Mouse (Mus musculus) liver, embryonic 15.5 days (tissue): ENCODE results near the gene Inpp4b. TPM values are rescaled to one million over a fixed set of nuclear protein-coding genes. Genes with fewer than 3 reads are reported as not detected.

Source experiments
- ATAC-seq: fragments of 200-750 bp; cut with Nextera tagmentation; 2 replicates; pipeline ENCODE4 v1.8.0; 2017; ENCODE audit warnings: moderate number of reproducible peaks, mild to moderate bottlenecking, moderate library complexity; ENCODE audit not compliant: insufficient read depth
- H3K27ac ChIP-seq: fragments of 300-500 bp; sonication (generic); replicated peaks from 2 replicates; pipeline ENCODE4 v1.5.1; 2015; ENCODE audit warnings: mild to moderate bottlenecking, inconsistent platforms
- H3K27me3 ChIP-seq: fragments of 300-500 bp; sonication (generic); 2 replicates; pipeline ENCODE4 v1.6.1; 2015; ENCODE audit warnings: mild to moderate bottlenecking, inconsistent platforms
- H3K36me3 ChIP-seq: fragments of 300-500 bp; sonication (generic); replicated peaks from 2 replicates; pipeline ENCODE4 v1.6.1; 2015; ENCODE audit warnings: moderate library complexity, mild to moderate bottlenecking, inconsistent platforms
- H3K4me1 ChIP-seq: fragments of 300-500 bp; sonication (generic); replicated peaks from 2 replicates; pipeline ENCODE4 v1.6.1; 2015; ENCODE audit warnings: inconsistent platforms
- H3K4me2 ChIP-seq: fragments of 300-500 bp; sonication (generic); 2 replicates; pipeline ENCODE4 v1.6.1; 2015; ENCODE audit warnings: moderate library complexity, mild to moderate bottlenecking, inconsistent platforms
- H3K4me3 ChIP-seq: fragments of 300-500 bp; sonication (generic); replicated peaks from 2 replicates; pipeline ENCODE4 v1.5.1; 2015; ENCODE audit warnings: mild to moderate bottlenecking, inconsistent platforms
- H3K9ac ChIP-seq: fragments of 300-500 bp; sonication (generic); 2 replicates; pipeline ENCODE4 v1.6.1; 2015; ENCODE audit warnings: moderate library complexity, mild to moderate bottlenecking, inconsistent platforms
- H3K9me3 ChIP-seq: fragments of 300-500 bp; sonication (generic); replicated peaks from 2 replicates; pipeline ENCODE4 v1.6.1; 2016; ENCODE audit warnings: inconsistent platforms
- WGBS: fragments of 180-500 bp; shearing (Covaris S2); methylation state at CpG from one replicate; pipeline ENCODE4 v1.1.7; 2015; ENCODE audit warnings: mixed read lengths; ENCODE audit not compliant: insufficient replicate concordance; 5-methylcytosine and 5-hydroxymethylcytosine counted together
- polyA plus RNA-seq: library from polyadenylated mRNA; unstranded; fragments of >200 nt; fragmentation: Nextera tagmentation; extraction: Ambion mirVana; gene quantifications from 2 replicates; pipeline ENCODE4 v1.2.1, GENCODE M21; 2015

Inpp4b gene
- polyA plus RNA-seq, 1 experiment from 2014 or later, result 1.5 TPM

DNA sequence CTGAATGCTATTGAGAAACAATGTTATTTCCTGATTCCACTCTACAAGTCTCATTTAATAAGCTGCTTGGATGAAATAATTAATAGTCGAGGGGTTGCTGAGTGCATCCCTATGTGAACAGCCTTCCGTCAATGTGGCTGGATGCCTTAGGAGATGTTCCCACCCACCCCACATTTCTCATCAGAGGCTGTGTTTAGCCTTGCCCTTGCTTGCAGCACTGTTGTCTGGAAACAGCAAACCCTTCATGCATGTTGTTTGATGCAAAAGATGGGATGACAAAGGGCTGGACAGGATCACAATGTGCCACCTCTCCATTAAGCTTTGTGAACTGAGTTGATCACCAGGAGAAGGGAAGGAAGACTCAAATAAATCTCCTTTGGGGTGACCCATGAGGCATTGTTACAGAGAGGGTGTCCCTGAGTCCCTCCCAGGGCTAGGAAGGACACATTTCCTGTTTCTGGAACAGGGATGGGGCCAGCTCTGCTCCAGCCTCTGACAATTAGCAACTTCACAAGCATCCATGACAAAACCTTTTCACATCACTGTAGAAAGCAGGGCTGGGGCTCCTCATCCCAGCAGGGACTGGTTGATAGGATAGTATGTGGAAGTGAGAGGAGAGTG lies 239.6 kb downstream of the Inpp4b start:
- ATAC-seq, result no peak

GRCm38 (mm10) chr8:81582906-81583305 lies 240.6 kb downstream of the Inpp4b start:
- WGBS, result 57% methylated on average over 1 of the region's 1 CpGs
- Histone ChIP-seq H3K4me2 (no peak overlapping the region), H3K4me3 (no peak overlapping the region), H3K36me3 (no peaks in the 10 kb centered on the region), H3K27me3 (no peaks in the 10 kb centered on the region), H3K9me3 (no peaks in the 10 kb centered on the region), H3K27ac (no peak overlapping the region), H3K9ac (no peak overlapping the region), H3K4me1 (no peaks in the 10 kb centered on the region)
- ATAC-seq, result no peak

More for the DNA sequence above, 239.6 kb downstream of the Inpp4b start:
- H3K4me1 ChIP-seq, result no peaks in the 10 kb centered on the region
- H3K9me3 ChIP-seq, result no peaks in the 10 kb centered on the region
- H3K36me3 ChIP-seq, result no peaks in the 10 kb centered on the region
- H3K27me3 ChIP-seq, result no peaks in the 10 kb centered on the region
- no peak overlapping the region for H3K27ac ChIP-seq
- H3K4me3 ChIP-seq, result no peak overlapping the region
- H3K9ac ChIP-seq, result no peak overlapping the region
- 47% methylated on average over 2 of the region's 2 CpGs for WGBS
- no peak overlapping the region for H3K4me2 ChIP-seq

DNA sequence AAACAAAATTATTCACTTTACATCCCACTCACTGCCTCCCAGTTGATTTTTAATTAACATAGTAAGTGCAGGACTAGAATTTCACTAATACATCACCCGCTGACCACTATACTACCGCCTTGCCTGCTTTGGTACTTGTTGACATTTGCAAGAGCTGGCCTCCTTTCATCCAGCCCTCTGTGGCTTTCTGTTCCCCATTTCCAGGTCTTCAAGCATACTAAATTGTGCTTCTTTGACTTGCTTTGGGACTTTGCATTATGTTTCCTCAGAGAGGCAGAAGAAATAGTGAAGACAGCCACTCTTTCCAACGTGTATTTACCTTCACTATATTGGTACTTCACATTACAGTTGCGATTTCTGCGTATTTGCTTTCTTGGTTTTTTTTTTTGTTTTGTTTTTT lies 244.4 kb downstream of the Inpp4b start:
- Histone ChIP-seq H3K27me3 (no peaks in the 10 kb centered on the region), H3K9ac (no peak overlapping the region), H3K36me3 (no peaks in the 10 kb centered on the region), H3K4me1 (no peaks in the 10 kb centered on the region), H3K4me2 (no peak overlapping the region), H3K27ac (no peak overlapping the region), H3K9me3 (no peaks in the 10 kb centered on the region), H3K4me3 (no peak overlapping the region)
- no peak for ATAC-seq
- 75% methylated on average over 5 of the region's 5 CpGs for WGBS

DNA sequence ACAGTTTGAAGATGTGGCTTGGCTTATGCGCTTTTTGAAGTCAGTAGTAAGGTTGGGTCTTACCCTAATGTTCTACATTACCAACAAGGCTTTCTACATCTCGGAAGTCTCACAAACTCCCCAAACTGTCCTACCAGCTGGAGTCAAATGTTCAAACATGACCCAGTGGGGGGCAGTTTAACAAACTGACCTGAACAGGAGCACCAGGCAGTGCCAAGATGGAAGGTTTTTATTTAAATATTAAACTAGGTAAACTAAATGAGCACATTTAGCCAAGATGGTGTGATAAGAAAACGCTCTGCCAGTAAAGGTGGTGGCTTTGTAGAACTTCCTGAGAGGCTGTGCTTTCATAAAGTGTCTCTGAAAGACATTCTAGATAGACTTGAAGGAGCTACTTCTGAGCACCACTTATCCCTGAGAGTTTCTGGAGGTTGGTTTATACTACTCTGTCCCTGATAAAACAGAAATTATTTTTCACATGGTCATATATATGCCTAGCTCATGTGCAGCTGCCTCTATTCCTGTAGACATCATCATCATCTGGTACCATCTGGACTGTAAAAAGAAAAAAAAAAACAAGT lies 251.9 kb downstream of the Inpp4b start:
- ATAC-seq, result no peak
- WGBS, result 43% methylated on average over 3 of the region's 3 CpGs

GRCm38 (mm10) chr8:81599209-81599608 lies 256.9 kb downstream of the Inpp4b start:
- no peaks in the 10 kb centered on the region for H3K9me3 ChIP-seq
- no peak overlapping the region for H3K4me3 ChIP-seq
- no peak overlapping the region for H3K4me2 ChIP-seq
- H3K9ac ChIP-seq, result no peak overlapping the region
- H3K36me3 ChIP-seq, result no peaks in the 10 kb centered on the region
- no peak overlapping the region for H3K27ac ChIP-seq
- H3K4me1 ChIP-seq, result no peaks in the 10 kb centered on the region
- ATAC-seq, result no peak
- 66% methylated on average over 4 of the region's 4 CpGs for WGBS
- H3K27me3 ChIP-seq, result no peaks in the 10 kb centered on the region

More for the DNA sequence above, 251.9 kb downstream of the Inpp4b start:
- H3K36me3 ChIP-seq, result no peaks in the 10 kb centered on the region
- no peak overlapping the region for H3K4me2 ChIP-seq
- no peaks in the 10 kb centered on the region for H3K4me1 ChIP-seq
- no peaks in the 10 kb centered on the region for H3K27me3 ChIP-seq
- H3K9ac ChIP-seq, result no peak overlapping the region
- no peak overlapping the region for H3K27ac ChIP-seq
- no peak overlapping the region for H3K4me3 ChIP-seq
- H3K9me3 ChIP-seq, result no peaks in the 10 kb centered on the region

DNA sequence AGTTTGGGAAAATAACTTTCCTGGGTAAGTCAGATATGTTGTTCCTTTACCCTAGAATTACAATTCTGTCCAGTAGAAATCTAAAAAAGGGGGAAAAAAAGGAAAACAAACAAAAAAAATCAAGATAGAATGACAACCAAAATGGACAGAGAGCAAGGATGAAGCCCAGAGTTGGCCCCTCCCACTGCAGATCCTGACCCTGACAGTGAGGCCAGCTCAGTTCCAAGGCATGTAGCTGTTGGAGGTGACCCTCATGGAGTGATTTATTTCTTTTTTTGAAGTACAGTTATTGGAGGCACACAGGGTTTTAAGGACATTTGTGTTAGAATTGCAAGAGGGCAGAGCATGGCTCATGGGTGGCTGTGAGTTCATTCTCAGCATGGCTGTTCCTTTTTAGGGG lies 258.8 kb downstream of the Inpp4b start:
- no peaks in the 10 kb centered on the region for H3K36me3 ChIP-seq
- no peaks in the 10 kb centered on the region for H3K4me1 ChIP-seq
- H3K9me3 ChIP-seq, result no peaks in the 10 kb centered on the region
- no peak for ATAC-seq
- H3K27me3 ChIP-seq, result no peaks in the 10 kb centered on the region
- H3K4me3 ChIP-seq, result no peak overlapping the region
- no peak overlapping the region for H3K9ac ChIP-seq
- no peak overlapping the region for H3K4me2 ChIP-seq
- H3K27ac ChIP-seq, result no peak overlapping the region

GRCm38 (mm10) chr8:81608082-81608481 lies 265.7 kb downstream of the Inpp4b start:
- H3K4me1 ChIP-seq, result no peaks in the 10 kb centered on the region
- H3K36me3 ChIP-seq, result no peaks in the 10 kb centered on the region
- H3K9me3 ChIP-seq, result no peaks in the 10 kb centered on the region
- ATAC-seq, result no peak
- H3K4me3 ChIP-seq, result no peak overlapping the region
- no peaks in the 10 kb centered on the region for H3K27me3 ChIP-seq
- H3K27ac ChIP-seq, result no peak overlapping the region
- WGBS, result 52% methylated on average over 1 of the region's 1 CpGs
- H3K4me2 ChIP-seq, result no peak overlapping the region
- no peak overlapping the region for H3K9ac ChIP-seq

DNA sequence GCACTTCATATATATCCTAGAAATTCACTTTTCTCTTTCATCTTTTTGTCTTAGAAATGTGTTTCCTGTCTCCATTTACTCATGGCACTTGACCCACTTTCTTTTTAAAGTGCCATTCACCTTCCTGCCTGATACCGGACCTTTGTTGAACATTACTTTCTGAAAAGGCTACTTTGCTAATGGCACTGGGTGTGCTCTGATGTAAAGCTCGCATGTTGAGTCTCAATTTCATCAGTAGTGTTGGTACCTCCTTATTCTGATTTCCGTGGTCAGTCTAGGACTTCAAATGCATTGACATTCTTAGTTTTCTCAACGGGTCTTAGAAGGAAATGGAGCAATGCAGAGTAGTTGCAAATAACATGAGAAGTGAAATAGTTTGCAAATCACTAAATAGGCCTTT lies 266.7 kb downstream of the Inpp4b start:
- no peaks in the 10 kb centered on the region for H3K27me3 ChIP-seq
- no peaks in the 10 kb centered on the region for H3K4me1 ChIP-seq
- no peaks in the 10 kb centered on the region for H3K9me3 ChIP-seq
- no peak overlapping the region for H3K9ac ChIP-seq
- no peak for ATAC-seq
- H3K36me3 ChIP-seq, result no peaks in the 10 kb centered on the region
- H3K4me2 ChIP-seq, result no peak overlapping the region
- no peak overlapping the region for H3K4me3 ChIP-seq
- no peak overlapping the region for H3K27ac ChIP-seq
- WGBS, result 48% methylated on average over 4 of the region's 4 CpGs

DNA sequence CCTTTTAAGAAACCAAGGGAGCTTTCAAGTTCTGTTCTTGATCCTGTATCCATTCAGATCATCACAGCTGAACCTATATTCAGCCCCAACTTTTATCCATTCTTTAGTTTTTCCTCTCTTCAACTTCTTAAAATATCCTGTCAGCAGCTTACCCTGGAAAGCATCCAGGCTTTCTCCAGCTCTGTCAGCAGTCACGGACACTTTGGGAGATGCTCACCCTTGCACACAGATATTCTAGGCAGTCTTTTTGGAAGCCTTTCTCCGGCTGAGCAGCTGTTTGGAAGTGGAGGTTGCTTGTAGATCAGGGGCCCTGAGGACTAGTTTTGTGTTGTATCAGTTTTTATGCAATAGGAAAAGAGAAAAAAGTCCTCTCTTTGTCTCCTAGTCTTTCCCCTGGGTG lies 270.3 kb downstream of the Inpp4b start:
- 48% methylated on average over 2 of the region's 2 CpGs for WGBS

GRCm38 (mm10) chr8:81614135-81614534 lies 271.8 kb downstream of the Inpp4b start:
- WGBS, result 60% methylated on average over 1 of the region's 1 CpGs
- H3K36me3 ChIP-seq, result no peaks in the 10 kb centered on the region
- no peak for ATAC-seq

More for the DNA sequence above, 270.3 kb downstream of the Inpp4b start:
- no peak for ATAC-seq
- no peak overlapping the region for H3K4me3 ChIP-seq
- H3K36me3 ChIP-seq, result no peaks in the 10 kb centered on the region
- no peak overlapping the region for H3K27ac ChIP-seq
- H3K9me3 ChIP-seq, result no peaks in the 10 kb centered on the region
- no peak overlapping the region for H3K9ac ChIP-seq
- no peaks in the 10 kb centered on the region for H3K27me3 ChIP-seq
- H3K4me1 ChIP-seq, result no peaks in the 10 kb centered on the region
- no peak overlapping the region for H3K4me2 ChIP-seq

GRCm38 (mm10) chr8:81614605-81615004 lies 272.2 kb downstream of the Inpp4b start:
- no peak overlapping the region for H3K4me3 ChIP-seq
- no peak for ATAC-seq
- H3K27me3 ChIP-seq, result no peaks in the 10 kb centered on the region
- no peak overlapping the region for H3K27ac ChIP-seq
- no peaks in the 10 kb centered on the region for H3K9me3 ChIP-seq
- H3K4me2 ChIP-seq, result no peak overlapping the region
- H3K36me3 ChIP-seq, result no peaks in the 10 kb centered on the region
- no peaks in the 10 kb centered on the region for H3K4me1 ChIP-seq
- H3K9ac ChIP-seq, result no peak overlapping the region
- 78% methylated on average over 2 of the region's 2 CpGs for WGBS

More at GRCm38 (mm10) chr8:81614135-81614534, 271.8 kb downstream of the Inpp4b start:
- H3K9ac ChIP-seq, result no peak overlapping the region
- no peaks in the 10 kb centered on the region for H3K27me3 ChIP-seq
- no peak overlapping the region for H3K27ac ChIP-seq
- H3K4me3 ChIP-seq, result no peak overlapping the region
- no peak overlapping the region for H3K4me2 ChIP-seq
- H3K4me1 ChIP-seq, result no peaks in the 10 kb centered on the region
- H3K9me3 ChIP-seq, result no peaks in the 10 kb centered on the region

GRCm38 (mm10) chr8:81615552-81615951 lies 273.2 kb downstream of the Inpp4b start:
- Histone ChIP-seq H3K9ac (no peak overlapping the region), H3K4me1 (no peaks in the 10 kb centered on the region), H3K4me2 (no peak overlapping the region), H3K27ac (no peak overlapping the region), H3K36me3 (no peaks in the 10 kb centered on the region), H3K27me3 (no peaks in the 10 kb centered on the region), H3K9me3 (no peaks in the 10 kb centered on the region), H3K4me3 (no peak overlapping the region)
- WGBS, result 33% methylated on average over 1 of the region's 1 CpGs
- ATAC-seq, result no peak
